Mouse (Mus musculus) spleen, postnatal 10 days (tissue): ENCODE measurements around the gene Tnfsf15.

Source experiments
- DNase-seq, 2 experiments: peaks; one replicate each; pipeline ENCODE4 v3.0.0; 2021 to 2022; ENCODE audit warnings: low spot score in 2 of 2

Gene Tnfsf15

GRCm38 (mm10) chr4:63744693-63745171, at the start of gene Tnfsf15:
Tnfsf15 (minus strand) TSS chr4:63745113.
- DNase-seq: no peak

- no peak for DNase-seq
These were observed 47.4 kb upstream of the Tnfsf15 start for GRCm38 (mm10) chr4:63792328-63792727.

- DNase-seq: no peak
These were observed 40.6 kb upstream of the Tnfsf15 start for GRCm38 (mm10) chr4:63785466-63785865.

- DNase-seq: no peak
These were observed 38.9 kb upstream of the Tnfsf15 start for GRCm38 (mm10) chr4:63783826-63784225.

GRCm38 (mm10) chr4:63782970-63783613, 38.2 kb upstream of the Tnfsf15 start:
- DNase-seq: no peak

- no peak for DNase-seq
These were observed 32.3 kb upstream of the Tnfsf15 start for GRCm38 (mm10) chr4:63777223-63777622.

GRCm38 (mm10) chr4:63773306-63774090, 28.6 kb upstream of the Tnfsf15 start:
- DNase-seq: no peak

- no peak for DNase-seq
These were observed 27.6 kb upstream of the Tnfsf15 start for GRCm38 (mm10) chr4:63772514-63772913.

- no peak for DNase-seq
These were observed 26.4 kb upstream of the Tnfsf15 start for GRCm38 (mm10) chr4:63771291-63771690.

GRCm38 (mm10) chr4:63769161-63769560, 24.2 kb upstream of the Tnfsf15 start:
- no peak for DNase-seq

- DNase-seq: no peak
These were observed 20.1 kb upstream of the Tnfsf15 start for GRCm38 (mm10) chr4:63765050-63765449.

GRCm38 (mm10) chr4:63759931-63760330, 15.0 kb upstream of the Tnfsf15 start:
- DNase-seq: no peak

- no peak for DNase-seq
These were observed 12.7 kb upstream of the Tnfsf15 start for GRCm38 (mm10) chr4:63757527-63758154.

GRCm38 (mm10) chr4:63756072-63756471, 11.2 kb upstream of the Tnfsf15 start:
- DNase-seq: no peak

GRCm38 (mm10) chr4:63754467-63755020, 9.6 kb upstream of the Tnfsf15 start:
- no peak for DNase-seq

GRCm38 (mm10) chr4:63753855-63754254, 8.9 kb upstream of the Tnfsf15 start:
- DNase-seq: no peak

- peak in 1 of 2 experiments; percentile 40 for DNase-seq
These were observed 8.0 kb upstream of the Tnfsf15 start for GRCm38 (mm10) chr4:63752687-63753523.

- no peak for DNase-seq
These were observed 3.3 kb upstream of the Tnfsf15 start for GRCm38 (mm10) chr4:63748061-63748730.

- DNase-seq: no peak
These were observed 358 bp upstream of the Tnfsf15 start for GRCm38 (mm10) chr4:63745271-63745670.

GRCm38 (mm10) chr4:63743660-63744059, 1.3 kb downstream of the Tnfsf15 start:
- no peak for DNase-seq
